Mouse (Mus musculus): ENCODE data around the gene Gm27021.

DNA sequence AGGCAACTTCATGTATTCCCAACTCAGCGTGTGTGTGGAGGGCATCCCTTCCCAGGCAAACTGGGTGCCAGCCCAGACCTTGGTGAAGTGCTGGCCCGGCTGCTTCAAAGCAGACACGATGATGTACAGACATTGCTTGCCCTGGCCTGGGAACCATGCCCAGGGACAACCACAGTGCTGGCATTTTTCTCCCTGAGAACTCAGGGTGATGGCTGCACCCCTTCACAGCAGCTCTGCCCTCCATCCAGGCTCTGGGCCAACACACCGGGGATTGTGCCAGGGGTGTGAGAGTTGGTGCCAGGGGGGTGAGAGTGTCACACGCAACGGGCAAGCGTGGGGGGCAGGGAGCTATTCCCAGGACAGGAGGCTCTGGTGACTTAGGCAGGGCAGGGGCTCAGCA, 23.2 kb downstream of the Gm27021 start:
- TF ChIP-seq CTCF (IDR thresholded peaks at IDR 0.05; ENCODE audit: borderline replicate concordance, extremely low read depth, insufficient read depth, insufficient read length): no peak
- no peak for TF ChIP-seq POLR2A (IDR thresholded peaks at IDR 0.05; ENCODE audit: borderline replicate concordance, extremely low read depth, insufficient read depth, insufficient read length, poor library complexity, severe bottlenecking)
